Mouse (Mus musculus) hindbrain, embryonic 14.5 days (tissue): ENCODE measurements at regions not wholly inside any gene's neighbourhood (a gene's known extent, or its start where the extent isn't known, plus 50 kb on each side); places are given as distances from the start of the nearest gene placed in this dataset.

Experiments used
- ATAC-seq: fragments of 200-750 bp; cut with Nextera tagmentation; 2 replicates; pipeline ENCODE4 v1.8.0; 2017; ENCODE audit warnings: moderate number of reproducible peaks, mild to moderate bottlenecking, moderate TSS enrichment, moderate library complexity; ENCODE audit not compliant: low FRiP score
- DNase-seq: peaks from one replicate; pipeline ENCODE4 v3.0.0-alpha.2; 2015; ENCODE audit warnings: low spot score
- H3K27ac ChIP-seq: fragments of 300-500 bp; sonication (generic); 2 replicates; pipeline ENCODE4 v1.5.1; 2014; ENCODE audit warnings: mild to moderate bottlenecking, moderate library complexity
- H3K27me3 ChIP-seq: fragments of 300-500 bp; sonication (generic); 2 replicates; pipeline ENCODE4 v1.6.1; 2014; ENCODE audit warnings: mild to moderate bottlenecking, low read length, mixed read lengths; ENCODE audit not compliant: control insufficient read depth, insufficient read depth
- H3K36me3 ChIP-seq: fragments of 300-500 bp; sonication (generic); replicated peaks from 2 replicates; pipeline ENCODE4 v1.6.1; 2014; ENCODE audit not compliant: control insufficient read depth, insufficient read depth
- H3K4me1 ChIP-seq: fragments of 300-500 bp; sonication (generic); replicated peaks from 2 replicates; pipeline ENCODE4 v1.6.1; 2014; ENCODE audit warnings: antibody characterized with exemption, low read length, mixed read lengths; ENCODE audit not compliant: control insufficient read depth, insufficient read depth
- H3K4me2 ChIP-seq: fragments of 300-500 bp; sonication (generic); replicated peaks from 2 replicates; pipeline ENCODE4 v1.6.1; 2014; ENCODE audit warnings: mild to moderate bottlenecking, moderate library complexity
- H3K4me3 ChIP-seq: fragments of 300-500 bp; sonication (generic); replicated peaks from 2 replicates; pipeline ENCODE4 v1.5.1; 2014; ENCODE audit warnings: mild to moderate bottlenecking, low read length
- H3K9ac ChIP-seq: fragments of 300-500 bp; sonication (generic); 2 replicates; pipeline ENCODE4 v1.6.1; 2014
- H3K9me3 ChIP-seq: fragments of 300-500 bp; sonication (generic); 2 replicates; pipeline ENCODE4 v1.6.1; 2016; ENCODE audit warnings: low read length; ENCODE audit not compliant: control insufficient read depth
- WGBS: fragments of 180-500 bp; shearing (Covaris S2); extraction: QIAGEN DNeasy Blood & Tissue Kit; methylation state at CpG from one replicate; pipeline ENCODE4 v1.1.7; 2014; 5-methylcytosine and 5-hydroxymethylcytosine counted together

GRCm38 (mm10) chr3:133599731-133600130 lies 54.8 kb upstream of the Tet2 start:
- H3K4me1 ChIP-seq, result no peaks in the 10 kb centered on the region; the same call in 1 of the 2 replicates
- ATAC-seq, result no peak
- H3K27ac ChIP-seq, result no peak overlapping the region
- H3K4me3 ChIP-seq, result no peak overlapping the region
- no peak overlapping the region for H3K9ac ChIP-seq
- H3K36me3 ChIP-seq, result no peaks in the 10 kb centered on the region
- H3K9me3 ChIP-seq, result no peaks in the 10 kb centered on the region
- H3K27me3 ChIP-seq, result no peaks in the 10 kb centered on the region
- 94% methylated on average over 7 of the region's 7 CpGs for WGBS
- H3K4me2 ChIP-seq, result no peak overlapping the region
- no peak for DNase-seq

GRCm38 (mm10) chr3:133600447-133601220 lies 55.7 kb upstream of the Tet2 start:
- H3K9ac ChIP-seq, result no peak overlapping the region
- no peaks in the 10 kb centered on the region; the same call in 1 of the 2 replicates for H3K4me1 ChIP-seq
- no peaks in the 10 kb centered on the region for H3K27me3 ChIP-seq
- ATAC-seq (peak; percentile 51; the same call in 1 of the 2 replicates), DNase-seq (peak; percentile 65)
- H3K9me3 ChIP-seq, result no peaks in the 10 kb centered on the region
- no peak overlapping the region for H3K4me2 ChIP-seq
- peak overlapping the region; percentile 2; the same call in 1 of the 2 replicates for H3K27ac ChIP-seq
- 28% methylated on average over 11 of the region's 11 CpGs for WGBS
- H3K36me3 ChIP-seq, result no peaks in the 10 kb centered on the region
- H3K4me3 ChIP-seq, result no peak overlapping the region

DNA sequence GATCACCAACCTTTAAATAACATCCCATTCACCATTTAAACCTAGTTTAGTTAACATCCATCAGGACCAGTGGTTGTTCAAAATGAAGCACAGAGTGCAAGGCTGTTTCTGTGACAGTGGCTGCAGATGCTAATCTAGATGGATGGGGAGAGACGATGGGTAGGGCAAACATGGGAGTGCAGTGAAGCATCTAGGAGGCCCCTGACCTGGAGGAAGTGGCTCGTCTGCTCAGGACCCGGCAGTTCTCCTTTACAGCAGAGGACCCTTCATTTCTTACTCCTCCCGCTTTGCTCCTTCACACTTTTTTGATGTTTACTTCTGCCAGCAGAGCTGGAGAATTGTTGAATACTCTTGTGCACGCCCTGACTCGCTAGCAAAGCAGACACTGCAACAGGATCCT lies 60.5 kb upstream of the Tet2 start:
- ATAC-seq, result no peak
- Histone ChIP-seq H3K4me2 (no peak overlapping the region), H3K27me3 (no peaks in the 10 kb centered on the region), H3K9ac (no peak overlapping the region), H3K9me3 (no peaks in the 10 kb centered on the region), H3K4me1 (no peaks in the 10 kb centered on the region; the same call in 1 of the 2 replicates), H3K36me3 (no peaks in the 10 kb centered on the region), H3K4me3 (no peak overlapping the region), H3K27ac (no peak overlapping the region)
- 90% methylated on average over 6 of the region's 6 CpGs for WGBS
- DNase-seq, result no peak

DNA sequence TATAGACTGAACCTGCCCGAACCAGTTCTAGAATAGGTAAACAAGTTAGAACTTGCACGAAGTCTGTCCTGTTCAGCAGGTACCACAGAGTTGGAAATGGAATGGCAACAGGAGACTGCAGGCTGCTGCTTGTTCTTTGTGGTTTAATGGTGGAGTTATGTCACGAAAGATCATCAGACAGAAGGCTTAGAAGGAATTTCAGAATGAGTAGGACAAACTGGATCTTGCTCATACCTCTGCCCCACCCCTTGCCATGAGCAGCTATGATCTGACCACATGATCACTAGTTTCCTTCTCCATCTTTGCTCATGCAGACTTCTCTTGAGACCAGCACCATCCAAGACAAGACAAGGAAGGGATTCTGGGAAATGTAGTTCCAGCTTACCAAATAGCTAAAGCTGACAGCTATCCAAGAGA lies 63.9 kb upstream of the Tet2 start:
- DNase-seq (no peak), ATAC-seq (no peak)
- Histone ChIP-seq H3K9me3 (no peaks in the 10 kb centered on the region), H3K4me1 (no peaks in the 10 kb centered on the region), H3K36me3 (no peaks in the 10 kb centered on the region), H3K9ac (no peak overlapping the region), H3K27ac (no peak overlapping the region), H3K4me3 (no peak overlapping the region), H3K4me2 (no peak overlapping the region), H3K27me3 (no peaks in the 10 kb centered on the region)
- WGBS, result 96% methylated on average over 3 of the region's 3 CpGs

GRCm38 (mm10) chr3:133613836-133614711 lies 69.1 kb upstream of the Tet2 start:
- Histone ChIP-seq H3K27me3 (no peaks in the 10 kb centered on the region), H3K4me2 (peak overlapping the region; percentile 49), H3K9me3 (no peaks in the 10 kb centered on the region), H3K27ac (peak overlapping the region; percentile 68), H3K36me3 (no peaks in the 10 kb centered on the region), H3K4me3 (peak overlapping the region; percentile 20), H3K4me1 (peaks cover 13% of the 10 kb centered on the region; the same call in 1 of the 2 replicates), H3K9ac (peak overlapping the region; percentile 59)
- ATAC-seq, result peak; percentile 53; the same call in 1 of the 2 replicates
- peak; percentile 67 for DNase-seq
- 12% methylated on average over 12 of the region's 12 CpGs for WGBS

DNA sequence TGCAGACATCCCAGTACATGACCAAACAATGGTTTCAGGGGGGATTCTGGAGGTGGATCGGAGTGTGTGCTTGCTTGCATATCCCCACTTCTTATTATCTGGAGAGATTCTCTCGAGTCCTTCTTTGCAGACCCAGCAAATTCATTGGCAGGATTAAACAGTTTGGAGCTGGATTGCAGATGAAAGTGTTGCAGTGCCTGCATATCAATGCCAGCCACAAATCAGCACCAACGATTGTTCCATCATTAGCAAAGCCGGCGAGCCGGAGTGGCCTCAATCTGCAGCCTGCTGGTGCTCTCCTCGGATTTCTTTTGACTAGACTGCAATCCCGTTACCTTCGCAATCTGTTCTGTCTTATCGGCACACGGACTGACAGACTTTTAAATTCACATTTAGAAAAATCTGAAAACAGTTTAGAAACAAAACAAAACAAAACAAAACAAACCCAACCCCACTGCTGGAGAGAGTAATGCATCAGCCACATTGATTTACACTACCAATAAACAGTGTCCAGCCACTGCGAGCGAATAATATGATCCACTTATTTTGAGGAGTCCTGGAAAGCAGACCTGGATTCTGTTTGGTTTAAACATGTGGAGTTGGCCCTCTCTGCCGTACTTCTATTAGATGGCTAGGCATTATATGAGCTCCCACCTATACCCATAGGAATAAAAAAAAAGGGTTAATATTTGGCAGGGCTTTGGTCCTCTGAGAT lies 69.9 kb upstream of the Tet2 start:
- Histone ChIP-seq H3K4me2 (peak overlapping the region; percentile 49), H3K4me3 (peak overlapping the region; percentile 20), H3K4me1 (peaks cover 13% of the 10 kb centered on the region; the same call in 1 of the 2 replicates), H3K27me3 (no peaks in the 10 kb centered on the region), H3K9ac (peak overlapping the region; percentile 59), H3K27ac (peak overlapping the region; percentile 68), H3K36me3 (no peaks in the 10 kb centered on the region), H3K9me3 (no peaks in the 10 kb centered on the region)
- WGBS, result 21% methylated on average over 14 of the region's 14 CpGs
- ATAC-seq, result peak; percentile 61
- peak; percentile 50 for DNase-seq

- no peak overlapping the region for H3K4me3 ChIP-seq
- 84% methylated on average over 2 of the region's 2 CpGs for WGBS
- no peak overlapping the region for H3K4me2 ChIP-seq
- no peak for ATAC-seq
- H3K27me3 ChIP-seq, result no peaks in the 10 kb centered on the region
- no peaks in the 10 kb centered on the region for H3K9me3 ChIP-seq
- H3K27ac ChIP-seq, result no peak overlapping the region
- DNase-seq, result no peak
- H3K36me3 ChIP-seq, result no peaks in the 10 kb centered on the region
- H3K9ac ChIP-seq, result no peak overlapping the region
- H3K4me1 ChIP-seq, result peaks cover 13% of the 10 kb centered on the region; the same call in 1 of the 2 replicates
Measured at GRCm38 (mm10) chr3:133617036-133617435, 72.1 kb upstream of the Tet2 start.

- Histone ChIP-seq H3K4me2 (no peak overlapping the region), H3K27ac (no peak overlapping the region), H3K36me3 (no peaks in the 10 kb centered on the region), H3K4me3 (no peak overlapping the region), H3K4me1 (peaks cover 13% of the 10 kb centered on the region; the same call in 1 of the 2 replicates), H3K9ac (no peak overlapping the region), H3K27me3 (no peaks in the 10 kb centered on the region), H3K9me3 (no peaks in the 10 kb centered on the region)
- WGBS, result 87% methylated on average over 3 of the region's 3 CpGs
- no peak for DNase-seq
- ATAC-seq, result no peak
Measured at GRCm38 (mm10) chr3:133618491-133618890, 73.6 kb upstream of the Tet2 start.
